Mouse (Mus musculus) midbrain, postnatal 0 days (tissue): ENCODE measurements around the gene Jaml. TPM values are rescaled to one million over a fixed set of nuclear protein-coding genes. Genes with fewer than 3 reads are reported as not detected.
A peak's percentile ranks its signal among the peaks of the same experiment; 100 is the strongest.

Experiments used
- ATAC-seq: fragments of 200-750 bp; cut with Nextera tagmentation; 2 replicates; pipeline ENCODE4 v1.8.0; 2017; ENCODE audit warnings: moderate number of reproducible peaks, mild to moderate bottlenecking, moderate TSS enrichment, moderate library complexity; ENCODE audit not compliant: low FRiP score
- DNase-seq: peaks from one replicate; pipeline ENCODE4 v3.0.0-alpha.2; 2015; ENCODE audit warnings: low spot score
- H3K27ac ChIP-seq: fragments of 300-500 bp; sonication (generic); 2 replicates; pipeline ENCODE4 v1.5.1; 2014; ENCODE audit warnings: low read depth, mild to moderate bottlenecking, low read length, mixed read lengths
- H3K27me3 ChIP-seq: fragments of 300-500 bp; sonication (generic); 2 replicates; pipeline ENCODE4 v1.6.1; 2014; ENCODE audit warnings: low read length, control low read depth, mixed read lengths; ENCODE audit not compliant: insufficient read depth
- H3K36me3 ChIP-seq: fragments of 300-500 bp; sonication (generic); 2 replicates; pipeline ENCODE4 v1.6.1; 2014; ENCODE audit warnings: low read length, control low read depth, mixed read lengths; ENCODE audit not compliant: insufficient read depth
- H3K4me1 ChIP-seq: fragments of 300-500 bp; sonication (generic); 2 replicates; pipeline ENCODE4 v1.6.1; 2014; ENCODE audit warnings: mild to moderate bottlenecking, control low read depth, antibody characterized with exemption, low read length, mixed read lengths; ENCODE audit not compliant: insufficient read depth
- H3K4me2 ChIP-seq: fragments of 300-500 bp; sonication (generic); 2 replicates; pipeline ENCODE4 v1.6.1; 2014; ENCODE audit warnings: low read depth, mild to moderate bottlenecking, low read length, mixed read lengths; ENCODE audit not compliant: poor library complexity, severe bottlenecking
- H3K4me3 ChIP-seq: fragments of 300-500 bp; sonication (generic); 2 replicates; pipeline ENCODE4 v1.5.1; 2014; ENCODE audit warnings: low read depth, mild to moderate bottlenecking, low read length, moderate library complexity
- H3K9ac ChIP-seq: fragments of 300-500 bp; sonication (generic); replicated peaks from 2 replicates; pipeline ENCODE4 v1.6.1; 2014; ENCODE audit warnings: mild to moderate bottlenecking, low read length, moderate library complexity, mixed read lengths; ENCODE audit not compliant: poor library complexity, severe bottlenecking
- H3K9me3 ChIP-seq: fragments of 300-500 bp; sonication (generic); 2 replicates; pipeline ENCODE4 v1.6.1; 2016; ENCODE audit warnings: low read length, control low read depth
- CTCF ChIP-seq: IDR thresholded peaks from 2 replicates; pipeline ENCODE4 v1.5.1; 2016; ENCODE audit warnings: antibody characterized with exemption, mild to moderate bottlenecking
- WGBS: fragments of 180-500 bp; shearing (Covaris S2); extraction: QIAGEN DNeasy Blood & Tissue Kit; methylation state at CpG from one replicate; pipeline ENCODE4 v1.1.7; 2014; 5-methylcytosine and 5-hydroxymethylcytosine counted together
- polyA plus RNA-seq: library from polyadenylated mRNA; unstranded; fragments of >200 nt; fragmentation: Nextera tagmentation; extraction: Ambion mirVana; gene quantifications from 2 replicates; pipeline ENCODE4 v1.2.1, GENCODE M21; 2015
- total RNA-seq: library from RNA; depleted of rRNA; stranded (reverse); fragments of >200 nt; gene quantifications from 2 replicates; pipeline ENCODE4 v1.2.3, GENCODE M21; 2014

Jaml gene
- total and polyA plus RNA-seq, 2 experiments from 2014 or later: 0.23 TPM; not detected in 1

GRCm38 (mm10) chr9:45121769-45122168, 42.8 kb downstream of the Jaml start:
- Histone ChIP-seq H3K27me3 (no peaks in the 10 kb centered on the region), H3K4me1 (peaks cover 26% of the 10 kb centered on the region), H3K9me3 (no peaks in the 10 kb centered on the region), H3K9ac (peak overlapping the region; percentile 29; the same call in 1 of the 2 replicates), H3K4me3 (peak overlapping the region; percentile 6; the same call in 1 of the 2 replicates), H3K27ac (no peak overlapping the region), H3K4me2 (peak overlapping the region; percentile 38), H3K36me3 (peaks cover 16% of the 10 kb centered on the region)
- WGBS: 4% methylated on average over 10 of the region's 10 CpGs
- peak; percentile 86 for DNase-seq
- peak; percentile 97 for TF ChIP-seq CTCF
- peak; percentile 29; the same call in 1 of the 2 replicates for ATAC-seq

- no peak for DNase-seq
- H3K4me1 ChIP-seq: peaks cover 26% of the 10 kb centered on the region
- H3K4me2 ChIP-seq: peak overlapping the region; percentile 38
- 25% methylated on average over 9 of the region's 9 CpGs for WGBS
- no peak overlapping the region for H3K27ac ChIP-seq
- no peaks in the 10 kb centered on the region for H3K9me3 ChIP-seq
- peaks cover 18% of the 10 kb centered on the region for H3K36me3 ChIP-seq
- no peak for TF ChIP-seq CTCF
- peak overlapping the region; percentile 9 for H3K9ac ChIP-seq
- ATAC-seq: no peak
- peak overlapping the region; percentile 6; the same call in 1 of the 2 replicates for H3K4me3 ChIP-seq
- H3K27me3 ChIP-seq: no peaks in the 10 kb centered on the region
These were observed 43.3 kb downstream of the Jaml start for GRCm38 (mm10) chr9:45122209-45122761.

- TF ChIP-seq CTCF: no peak
- ATAC-seq (no peak), DNase-seq (no peak)
- peaks cover 13% of the 10 kb centered on the region for H3K4me1 ChIP-seq
- H3K4me2 ChIP-seq: no peak overlapping the region
- H3K9me3 ChIP-seq: no peaks in the 10 kb centered on the region
- H3K36me3 ChIP-seq: peaks cover 18% of the 10 kb centered on the region
- 92% methylated on average over 14 of the region's 14 CpGs for WGBS
- no peak overlapping the region for H3K27ac ChIP-seq
- no peaks in the 10 kb centered on the region for H3K27me3 ChIP-seq
- H3K4me3 ChIP-seq: no peak overlapping the region
- H3K9ac ChIP-seq: no peak overlapping the region
These were observed 46.2 kb downstream of the Jaml start for GRCm38 (mm10) chr9:45125211-45125610.

GRCm38 (mm10) chr9:45126941-45127340, 48.0 kb downstream of the Jaml start:
- Histone ChIP-seq H3K4me3 (no peak overlapping the region), H3K27me3 (no peaks in the 10 kb centered on the region), H3K27ac (no peak overlapping the region), H3K4me1 (peaks cover 5% of the 10 kb centered on the region; the same call in 1 of the 2 replicates), H3K4me2 (no peak overlapping the region), H3K9me3 (no peaks in the 10 kb centered on the region), H3K36me3 (peaks cover 18% of the 10 kb centered on the region), H3K9ac (no peak overlapping the region)
- TF ChIP-seq CTCF: no peak
- DNase-seq: no peak
- no peak for ATAC-seq
- whole genome bisulfite sequencing: 56% methylated on average over 7 of the region's 7 CpGs

GRCm38 (mm10) chr9:45130119-45130518, 51.1 kb downstream of the Jaml start:
- no peaks in the 10 kb centered on the region for H3K9me3 ChIP-seq
- no peak overlapping the region for H3K27ac ChIP-seq
- no peak overlapping the region for H3K4me3 ChIP-seq
- DNase-seq: no peak
- peaks cover 18% of the 10 kb centered on the region for H3K36me3 ChIP-seq
- H3K4me1 ChIP-seq: no peaks in the 10 kb centered on the region
- no peak overlapping the region for H3K4me2 ChIP-seq
- 84% methylated on average over 3 of the region's 3 CpGs for WGBS
- no peak for ATAC-seq
- H3K9ac ChIP-seq: no peak overlapping the region
- H3K27me3 ChIP-seq: peaks cover 10% of the 10 kb centered on the region
- no peak for TF ChIP-seq CTCF

- ATAC-seq: no peak
- peaks cover 8% of the 10 kb centered on the region; the same call in 1 of the 2 replicates for H3K4me1 ChIP-seq
- H3K9me3 ChIP-seq: no peaks in the 10 kb centered on the region
- no peak overlapping the region for H3K27ac ChIP-seq
- H3K4me3 ChIP-seq: no peak overlapping the region
- H3K27me3 ChIP-seq: peaks cover 45% of the 10 kb centered on the region
- peak; percentile 72 for TF ChIP-seq CTCF
- no peaks in the 10 kb centered on the region for H3K36me3 ChIP-seq
- WGBS: 28% methylated on average over 5 of the region's 5 CpGs
- peak; percentile 49 for DNase-seq
- no peak overlapping the region for H3K9ac ChIP-seq
- no peak overlapping the region for H3K4me2 ChIP-seq
These were observed 54.7 kb downstream of the Jaml start for GRCm38 (mm10) chr9:45133484-45134310.
